Mouse (Mus musculus): ENCODE data around the gene Slc32a1.

Gene Slc32a1

GRCm38 (mm10) chr2:158612671-158613250, 2.2 kb downstream of the Slc32a1 start:
- DNase-seq (ENCODE audit: low spot score in 2 of 2), result no peak

- DNase-seq (ENCODE audit: low spot score in 2 of 2), result peak in 1 of 2 experiments; percentile 8
Observed at GRCm38 (mm10) chr2:158613541-158614417, 3.2 kb downstream of the Slc32a1 start.

- DNase-seq (ENCODE audit: low spot score in 2 of 2), result no peak
Observed at GRCm38 (mm10) chr2:158614418-158614955, 3.9 kb downstream of the Slc32a1 start.

GRCm38 (mm10) chr2:158615161-158615680, 4.7 kb downstream of the Slc32a1 start:
- DNase-seq (ENCODE audit: low spot score in 2 of 2), result no peak

GRCm38 (mm10) chr2:158615702-158616101, 5.1 kb downstream of the Slc32a1 start:
- DNase-seq (ENCODE audit: low spot score in 2 of 2), result no peak

GRCm38 (mm10) chr2:158616296-158616695, 5.7 kb downstream of the Slc32a1 start:
- DNase-seq (ENCODE audit: low spot score in 2 of 2), result no peak

GRCm38 (mm10) chr2:158616790-158617189, 6.2 kb downstream of the Slc32a1 start:
- no peak for DNase-seq (ENCODE audit: low spot score in 2 of 2)

- peak; percentile 93 to 94 for DNase-seq (ENCODE audit: low spot score in 2 of 2)
Observed at GRCm38 (mm10) chr2:158624718-158625222, 14.2 kb downstream of the Slc32a1 start, which contains the start of gene Actr5. Actr5 (plus strand) TSS chr2:158624888.

- no peak for DNase-seq (ENCODE audit: low spot score in 2 of 2)
Observed at GRCm38 (mm10) chr2:158625231-158625630, 14.7 kb downstream of the Slc32a1 start.

GRCm38 (mm10) chr2:158625697-158626096, 15.1 kb downstream of the Slc32a1 start:
- DNase-seq (ENCODE audit: low spot score in 2 of 2), result no peak

- no peak for DNase-seq (ENCODE audit: low spot score in 2 of 2)
Observed at GRCm38 (mm10) chr2:158628858-158629257, 18.3 kb downstream of the Slc32a1 start.

GRCm38 (mm10) chr2:158629414-158629813, 18.8 kb downstream of the Slc32a1 start:
- no peak for DNase-seq (ENCODE audit: low spot score in 2 of 2)

GRCm38 (mm10) chr2:158631873-158632272, 21.3 kb downstream of the Slc32a1 start:
- DNase-seq (ENCODE audit: low spot score in 2 of 2), result no peak

- peak in 1 of 2 experiments; percentile 51 for DNase-seq (ENCODE audit: low spot score in 2 of 2)
Observed at GRCm38 (mm10) chr2:158641869-158642268, 31.3 kb downstream of the Slc32a1 start.

- no peak for DNase-seq (ENCODE audit: low spot score in 2 of 2)
Observed at GRCm38 (mm10) chr2:158642587-158642986, 32.0 kb downstream of the Slc32a1 start.

- no peak for DNase-seq (ENCODE audit: low spot score in 2 of 2)
Observed at GRCm38 (mm10) chr2:158643791-158644190, 33.2 kb downstream of the Slc32a1 start.

GRCm38 (mm10) chr2:158651159-158651908, 40.8 kb downstream of the Slc32a1 start:
- DNase-seq (ENCODE audit: low spot score in 2 of 2), result no peak

GRCm38 (mm10) chr2:158652985-158653384, 42.4 kb downstream of the Slc32a1 start:
- peak in 1 of 2 experiments; percentile 47 for DNase-seq (ENCODE audit: low spot score in 2 of 2)

- peak; percentile 51 to 82 for DNase-seq (ENCODE audit: low spot score in 2 of 2)
Observed at GRCm38 (mm10) chr2:158654717-158655116, 44.1 kb downstream of the Slc32a1 start.

GRCm38 (mm10) chr2:158655806-158656205, 45.2 kb downstream of the Slc32a1 start:
- DNase-seq (ENCODE audit: low spot score in 2 of 2), result no peak

GRCm38 (mm10) chr2:158658822-158659221, 48.3 kb downstream of the Slc32a1 start:
- DNase-seq (ENCODE audit: low spot score in 2 of 2), result no peak

All from heart, adult 9 months (tissue).